Mouse (Mus musculus): ENCODE measurements around the gene Nup62.

DNA sequence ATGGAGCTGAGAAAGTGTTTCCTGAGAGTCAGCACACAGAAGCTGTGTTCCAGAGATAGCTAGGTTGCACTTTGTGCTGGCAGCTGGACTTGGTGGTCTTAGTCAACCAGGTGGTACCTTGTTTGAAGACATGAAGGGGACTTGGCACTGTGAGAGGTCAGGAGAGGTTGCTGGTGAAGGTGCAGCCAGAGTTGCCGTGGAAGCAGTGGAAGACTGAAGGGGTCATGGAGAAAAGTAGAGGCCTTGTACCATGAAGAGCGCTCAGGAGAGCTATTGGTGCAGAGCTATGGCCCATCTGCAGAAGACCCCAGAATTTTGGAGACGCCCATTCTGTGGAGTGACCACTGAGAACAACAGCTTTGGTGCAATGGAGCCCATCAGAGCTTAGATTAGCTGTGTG lies 6.4 kb upstream of the Nup62 start:
- TF ChIP-seq CTCF (IDR thresholded peaks at IDR 0.05; ENCODE audit: control insufficient read depth, insufficient read depth, insufficient replicate concordance, low read depth, low read length) = no peak
- TF ChIP-seq POLR2A (IDR thresholded peaks at IDR 0.05; ENCODE audit: control insufficient read depth, low read depth, low read length) = no peak

Measured in testis, adult 2 months (tissue).